Mouse (Mus musculus) mouse embryonic stem cell (cell line): ENCODE results near the gene Olfr395.
"Not testable (repeated sequence)": the region's sequence is repeated elsewhere in the genome, so short reads cannot be mapped to it uniquely, and the experiment has no call there.

ENCODE experiments used
- in situ Hi-C, 2 experiments: fragments of 300-500 bp; cut with MboI; formaldehyde crosslinking; loops; 1 replicate in 1 of 2; 3 replicates in 1 of 2; pipeline ENCODE4 v1.14.3; 2019 to 2020; ENCODE audit warnings: low sequenced_read_pairs in 2 of 2, low pct_unique_long_range_greater_than_20kb in 1 of 2, mixed read lengths in 1 of 2; ENCODE audit not compliant: unreplicated experiment in 1 of 2

Gene Olfr395

DNA sequence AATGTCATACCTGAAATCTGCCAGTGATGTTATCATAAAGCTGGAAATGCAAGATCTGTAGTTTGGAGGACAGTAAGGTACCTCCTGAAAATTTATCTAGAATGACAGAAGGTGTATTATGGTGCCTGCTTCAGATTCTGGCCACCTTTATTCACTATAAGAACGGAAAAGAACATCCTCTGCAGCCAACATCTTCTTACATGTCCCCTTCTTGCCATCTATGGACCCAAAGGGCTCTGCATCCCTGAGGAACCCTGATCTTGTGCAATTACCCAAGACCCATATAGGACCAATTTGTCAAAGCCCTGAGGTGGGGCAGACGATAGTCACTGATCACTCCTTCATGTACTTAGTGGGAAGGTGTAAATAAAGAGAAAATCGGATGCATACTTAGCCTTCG lies at the start of gene Olfr395:
Gene Olfr395, minus strand, starts transcription at position 101 of the 400 bp plus-strand sequence.
- in situ Hi-C loops: not testable (repeated sequence)

DNA sequence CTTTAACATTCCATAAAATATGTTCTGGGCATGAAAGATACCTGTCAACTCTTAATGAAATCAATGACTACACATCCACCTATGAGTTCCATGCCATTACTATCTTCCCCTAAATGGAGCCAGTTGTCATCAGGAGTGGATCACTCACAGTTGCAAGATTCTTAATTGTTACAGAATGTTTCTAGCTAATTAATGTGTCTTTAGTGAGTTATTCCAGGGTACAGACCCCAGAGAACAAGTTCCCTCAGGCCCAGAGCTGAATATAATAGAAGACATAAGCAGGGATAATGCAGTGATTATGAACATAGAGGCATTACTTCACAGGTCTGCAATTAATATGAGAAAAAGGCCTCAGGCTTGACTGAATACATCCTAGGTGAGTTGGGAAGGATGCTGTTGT lies 27.3 kb upstream of the Olfr395 start, which contains the start of gene Olfr23:
Gene Olfr23, plus strand, starts transcription at position 301 of the 400 bp plus-strand sequence.
- in situ Hi-C loops: no loop called here

DNA sequence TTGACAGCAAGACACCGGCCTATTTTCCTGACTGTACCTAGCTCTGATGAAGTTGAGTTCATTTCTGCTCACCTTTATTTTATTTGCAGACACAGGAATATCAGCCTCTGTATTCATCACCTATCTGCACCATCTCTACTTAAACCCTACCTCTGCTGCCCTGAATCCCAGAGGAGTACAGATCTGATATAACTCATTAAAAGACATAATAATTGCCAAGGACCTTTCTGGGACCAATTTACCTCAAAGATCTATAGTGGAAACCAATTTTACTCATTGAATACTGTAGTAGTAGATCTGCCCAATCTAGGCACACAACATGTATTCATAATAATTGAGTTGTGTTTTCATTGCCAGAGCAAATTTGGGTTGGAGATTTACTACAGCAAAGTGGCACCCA lies 18.4 kb downstream of the Olfr395 start, which contains the start of gene Olfr394:
Gene Olfr394, minus strand, starts transcription at position 101 of the 400 bp plus-strand sequence.
- in situ Hi-C loops: no loop called here
